Mouse (Mus musculus) lung, postnatal 0 days (tissue): Measurements from ENCODE around the gene Usp47. TPM values are rescaled to one million over a fixed set of nuclear protein-coding genes. Genes with fewer than 3 reads are reported as not detected.

Experiments used
- ATAC-seq: fragments of 200-750 bp; cut with Nextera tagmentation; 2 replicates; pipeline ENCODE4 v1.8.0; 2017; ENCODE audit warnings: moderate library complexity
- DNase-seq: peaks from one replicate; pipeline ENCODE4 v3.0.0-alpha.2; 2016; ENCODE audit warnings: low spot score
- H3K27ac ChIP-seq: fragments of 300-500 bp; sonication (generic); 2 replicates; pipeline ENCODE4 v1.5.1; 2014; ENCODE audit warnings: antibody characterized with exemption, mild to moderate bottlenecking, low read length, mixed read lengths
- H3K27me3 ChIP-seq: fragments of 300-500 bp; sonication (generic); replicated peaks from 2 replicates; pipeline ENCODE4 v1.6.1; 2014; ENCODE audit warnings: low read length, mixed read lengths; ENCODE audit not compliant: insufficient read depth
- H3K36me3 ChIP-seq: fragments of 300-500 bp; sonication (generic); 2 replicates; pipeline ENCODE4 v1.6.1; 2014; ENCODE audit warnings: low read length, mixed read lengths; ENCODE audit not compliant: insufficient read depth
- H3K4me1 ChIP-seq: fragments of 300-500 bp; sonication (generic); 2 replicates; pipeline ENCODE4 v1.6.1; 2014; ENCODE audit warnings: antibody characterized with exemption, low read depth, low read length, mixed read lengths; ENCODE audit not compliant: insufficient read depth
- H3K4me2 ChIP-seq: fragments of 300-500 bp; sonication (generic); replicated peaks from 2 replicates; pipeline ENCODE4 v1.6.1; 2014; ENCODE audit warnings: low read depth, mild to moderate bottlenecking, low read length, moderate library complexity, mixed read lengths
- H3K4me3 ChIP-seq: fragments of 300-500 bp; sonication (generic); 2 replicates; pipeline ENCODE4 v1.5.1; 2014; ENCODE audit warnings: low read depth, low read length
- H3K9ac ChIP-seq: fragments of 300-500 bp; sonication (generic); replicated peaks from 2 replicates; pipeline ENCODE4 v1.6.1; 2014; ENCODE audit warnings: low read depth, mild to moderate bottlenecking
- H3K9me3 ChIP-seq: fragments of 300-500 bp; sonication (generic); 2 replicates; pipeline ENCODE4 v1.6.1; 2016; ENCODE audit warnings: low read length, mixed read lengths
- CTCF ChIP-seq: IDR thresholded peaks from 2 replicates; pipeline ENCODE4 v1.5.1; 2016; ENCODE audit warnings: antibody characterized with exemption, mild to moderate bottlenecking
- EP300 ChIP-seq: IDR thresholded peaks from 2 replicates; pipeline ENCODE4 v1.6.1; 2016; ENCODE audit warnings: antibody characterized with exemption, mild to moderate bottlenecking, control low read depth
- WGBS: fragments of 180-500 bp; shearing (Covaris S2); extraction: QIAGEN DNeasy Blood & Tissue Kit; methylation state at CpG from one replicate; pipeline ENCODE4 v1.1.7; 2014; 5-methylcytosine and 5-hydroxymethylcytosine counted together
- polyA plus RNA-seq: library from polyadenylated mRNA; unstranded; fragments of >200 nt; fragmentation: Nextera tagmentation; extraction: Ambion mirVana; gene quantifications from 2 replicates; pipeline ENCODE4 v1.2.1, GENCODE M21; 2015

Gene Usp47
- polyA plus RNA-seq, 1 experiment from 2014 or later = 33.1 TPM

GRCm38 (mm10) chr7:112147979-112148378, 124.7 kb downstream of the Usp47 start:
- Histone ChIP-seq H3K4me3 (no peak overlapping the region), H3K9me3 (no peaks in the 10 kb centered on the region), H3K4me1 (no peaks in the 10 kb centered on the region), H3K9ac (no peak overlapping the region), H3K36me3 (0 out of 2 replicates have a peak, but pooled peaks cover 3% of the 10 kb centered on the region), H3K4me2 (no peak overlapping the region), H3K27me3 (no peaks in the 10 kb centered on the region), H3K27ac (no peak overlapping the region)
- DNase-seq (no peak), ATAC-seq (no peak)
- TF ChIP-seq EP300 = no peak
- TF ChIP-seq CTCF = no peak
- 55% methylated on average over 2 of the region's 2 CpGs for WGBS

GRCm38 (mm10) chr7:112149113-112149512, 125.8 kb downstream of the Usp47 start:
- Histone ChIP-seq H3K36me3 (0 out of 2 replicates have a peak, but pooled peaks cover 3% of the 10 kb centered on the region), H3K4me2 (no peak overlapping the region), H3K27me3 (no peaks in the 10 kb centered on the region), H3K4me3 (no peak overlapping the region), H3K9ac (no peak overlapping the region), H3K27ac (no peak overlapping the region), H3K4me1 (no peaks in the 10 kb centered on the region), H3K9me3 (no peaks in the 10 kb centered on the region)
- 73% methylated on average over 10 of the region's 10 CpGs for WGBS
- ATAC-seq = no peak
- DNase-seq = no peak
- TF ChIP-seq EP300 = no peak
- no peak for TF ChIP-seq CTCF

DNA sequence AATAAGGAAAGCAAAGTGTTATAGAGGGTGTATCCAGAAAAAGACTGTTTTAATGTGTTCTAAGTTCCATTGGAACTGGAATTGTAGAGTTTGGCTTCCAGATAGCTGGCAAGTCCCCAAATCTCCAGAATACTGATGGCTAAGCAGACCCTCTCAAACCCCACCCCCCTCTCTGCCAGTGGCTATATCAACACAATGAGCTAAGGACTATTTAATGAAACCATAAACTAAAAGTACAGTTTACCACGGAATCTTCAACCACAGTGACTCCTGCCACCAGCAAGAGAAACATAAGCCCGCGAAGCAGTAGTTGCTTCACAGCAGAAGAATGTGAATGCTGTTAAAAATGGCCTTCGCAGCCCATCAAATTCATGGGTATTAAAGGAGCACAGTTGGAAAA, 131.1 kb downstream of the Usp47 start:
- Histone ChIP-seq H3K4me3 (no peak overlapping the region), H3K9me3 (no peaks in the 10 kb centered on the region), H3K27ac (peak overlapping the region; percentile 43), H3K4me1 (peaks cover 9% of the 10 kb centered on the region), H3K4me2 (no peak overlapping the region), H3K9ac (no peak overlapping the region), H3K27me3 (0 out of 2 replicates have a peak, but pooled peaks cover 10% of the 10 kb centered on the region), H3K36me3 (0 out of 2 replicates have a peak, but pooled peaks cover 3% of the 10 kb centered on the region)
- DNase-seq = peak; percentile 21
- TF ChIP-seq CTCF (no peak), EP300 (no peak)
- 59% methylated on average over 4 of the region's 4 CpGs for whole genome bisulfite sequencing
- ATAC-seq = no peak

GRCm38 (mm10) chr7:112155194-112155593, 131.9 kb downstream of the Usp47 start:
- Histone ChIP-seq H3K4me1 (peaks cover 9% of the 10 kb centered on the region), H3K9ac (no peak overlapping the region), H3K27me3 (0 out of 2 replicates have a peak, but pooled peaks cover 10% of the 10 kb centered on the region), H3K9me3 (no peaks in the 10 kb centered on the region), H3K4me2 (0 out of 2 replicates have a peak overlapping the region, but pooled peaks have one; percentile 17), H3K4me3 (no peak overlapping the region), H3K27ac (peak overlapping the region; percentile 43), H3K36me3 (0 out of 2 replicates have a peak, but pooled peaks cover 3% of the 10 kb centered on the region)
- DNase-seq = peak; percentile 90
- TF ChIP-seq EP300 (peak; percentile 58), CTCF (no peak)
- 8% methylated on average over 1 of the region's 1 CpGs for WGBS
- ATAC-seq = peak; percentile 74

DNA sequence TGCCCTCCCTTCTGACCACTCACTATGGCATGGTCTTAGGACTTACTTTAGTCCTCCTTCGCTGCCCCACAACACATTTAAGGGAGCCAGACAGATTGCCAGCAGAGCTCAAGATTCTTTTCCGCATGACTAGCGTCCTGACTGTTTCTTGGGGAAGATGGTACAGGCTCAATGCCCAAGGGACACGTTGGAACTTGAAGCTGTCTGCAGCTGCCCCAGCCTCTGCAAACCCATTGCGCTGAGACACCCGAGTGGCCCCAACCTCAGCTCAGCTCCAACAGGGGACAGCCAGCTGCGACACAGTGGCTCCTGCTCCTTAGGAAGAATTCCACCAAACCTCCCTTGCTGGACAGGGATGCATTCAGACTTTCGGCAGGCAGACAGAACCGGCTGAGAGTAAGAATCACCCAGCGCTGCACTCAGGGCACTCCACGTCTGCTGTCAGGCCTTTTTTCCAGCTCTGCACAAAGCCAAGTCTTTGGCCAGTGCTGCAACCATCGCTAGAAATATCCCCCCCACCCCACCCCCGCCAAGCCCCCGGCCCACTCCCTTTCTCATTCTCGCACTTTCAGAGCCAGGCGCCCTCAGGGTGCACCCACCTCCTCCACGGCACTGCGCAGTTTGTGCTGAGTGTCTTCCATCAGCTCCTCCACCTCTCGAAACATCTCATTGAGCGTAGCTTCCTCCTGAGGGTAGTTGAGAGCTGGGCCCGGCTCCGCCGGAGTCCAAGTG, 134.4 kb downstream of the Usp47 start:
- TF ChIP-seq CTCF (no peak), EP300 (no peak)
- Histone ChIP-seq H3K4me2 (peak overlapping the region; percentile 55), H3K9ac (peak overlapping the region; percentile 29), H3K36me3 (no peaks in the 10 kb centered on the region), H3K27me3 (0 out of 2 replicates have a peak, but pooled peaks cover 13% of the 10 kb centered on the region), H3K27ac (peak overlapping the region; percentile 28), H3K9me3 (no peaks in the 10 kb centered on the region), H3K4me1 (peaks cover 9% of the 10 kb centered on the region), H3K4me3 (peak overlapping the region; percentile 44)
- ATAC-seq (peak; percentile 18; the same call in 1 of the 2 replicates), DNase-seq (no peak)
- 16% methylated on average over 23 of the region's 23 CpGs for WGBS

GRCm38 (mm10) chr7:112158316-112158741, 135.0 kb downstream of the Usp47 start:
- WGBS = 2% methylated on average over 21 of the region's 23 CpGs
- Histone ChIP-seq H3K4me1 (peaks cover 9% of the 10 kb centered on the region), H3K27me3 (0 out of 2 replicates have a peak, but pooled peaks cover 13% of the 10 kb centered on the region), H3K9ac (peak overlapping the region; percentile 29; the same call in 1 of the 2 replicates), H3K27ac (peak overlapping the region; percentile 28), H3K9me3 (no peaks in the 10 kb centered on the region), H3K36me3 (no peaks in the 10 kb centered on the region), H3K4me2 (peak overlapping the region; percentile 55), H3K4me3 (peak overlapping the region; percentile 44)
- peak; percentile 42 for ATAC-seq
- TF ChIP-seq EP300 = no peak
- TF ChIP-seq CTCF = no peak
- peak; percentile 56 for DNase-seq
